Mouse (Mus musculus) heart, postnatal 0 days (tissue): ENCODE measurements around the gene Dok3.

Experiments used
- CTCF ChIP-seq: IDR thresholded peaks from 2 replicates; pipeline ENCODE4 v1.5.1; 2016; ENCODE audit warnings: antibody characterized with exemption, control low read depth, low read depth
- EP300 ChIP-seq: IDR thresholded peaks from 2 replicates; pipeline ENCODE4 v1.6.1; 2016; ENCODE audit warnings: antibody characterized with exemption, low read depth

DNA sequence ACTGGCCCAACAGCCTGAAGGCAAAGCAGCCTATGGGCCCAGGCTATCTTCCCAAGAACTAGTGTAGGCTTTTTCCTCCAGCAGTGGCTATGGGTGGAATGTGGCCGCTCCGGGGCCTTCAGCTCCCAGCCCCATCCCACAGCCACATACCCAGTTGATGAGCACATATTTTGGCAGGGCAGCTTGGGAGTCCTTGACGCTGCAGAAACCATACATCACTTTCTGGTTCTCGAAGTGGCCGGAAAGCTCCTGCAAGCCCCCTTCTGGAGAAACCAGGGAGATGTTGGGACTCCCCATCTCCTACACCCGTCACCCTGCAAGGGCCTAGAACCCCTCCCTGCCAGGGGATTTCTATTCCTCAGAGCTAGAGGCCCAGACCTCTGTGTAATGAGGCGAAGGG is 46.6 kb downstream of the Dok3 start:
- no peak for TF ChIP-seq CTCF
- no peak for TF ChIP-seq EP300
